Mouse (Mus musculus): ENCODE measurements around the gene Mvb12b.

DNA sequence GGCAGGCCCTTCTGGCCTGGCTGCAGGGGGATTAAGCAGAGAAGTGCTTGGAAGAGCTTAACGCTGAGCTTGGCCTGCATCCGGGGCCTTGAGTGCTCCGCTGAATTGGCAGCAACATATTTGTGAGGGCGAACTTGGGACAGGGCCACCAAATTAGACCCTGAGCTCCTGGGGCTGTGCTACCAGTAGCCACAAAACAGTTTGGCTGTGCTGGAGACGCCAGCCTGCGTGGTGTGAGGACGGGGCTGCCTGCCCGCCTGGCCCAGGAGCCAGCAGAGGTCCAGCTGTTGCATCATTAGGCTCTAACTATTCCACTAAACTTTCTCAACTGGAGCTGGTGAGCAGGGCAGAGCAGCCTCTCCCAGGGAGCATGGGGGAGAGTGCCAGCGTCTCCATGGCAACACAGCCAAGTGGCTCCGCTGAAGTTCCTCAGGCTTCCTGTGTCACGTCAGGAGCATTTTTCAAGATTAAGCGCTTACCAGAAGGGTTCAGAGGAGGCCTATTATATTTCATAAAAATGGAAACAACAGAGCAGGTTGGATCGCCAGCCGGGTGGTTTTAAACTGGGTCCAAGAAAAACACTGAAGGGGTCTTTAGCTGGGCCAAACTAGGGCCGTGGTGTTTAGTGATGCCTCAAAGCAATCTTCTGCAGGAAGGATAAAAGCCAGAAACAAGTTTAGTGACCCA is 134.0 kb downstream of the Mvb12b start:
- TF ChIP-seq CTCF (IDR thresholded peaks at IDR 0.05; ENCODE audit: control insufficient read depth, insufficient read depth, insufficient read length) (no peak), MYOG (IDR thresholded peaks at IDR 0.05; ENCODE audit: control insufficient read depth, extremely low read depth, insufficient read length) (no peak), MAX (IDR thresholded peaks at IDR 0.05) (no peak)
